Mouse (Mus musculus): ENCODE measurements around the gene Grid2ip.

Grid2ip gene

GRCm38 (mm10) chr5:143421484-143421883 lies 64.3 kb downstream of the Grid2ip start:
- DNase-seq (ENCODE audit: low spot score) = no peak

GRCm38 (mm10) chr5:143422990-143423389 lies 65.9 kb downstream of the Grid2ip start:
- no peak for DNase-seq (ENCODE audit: low spot score)

- DNase-seq (ENCODE audit: low spot score) = peak; percentile 21
Observed at GRCm38 (mm10) chr5:143423899-143424519, 66.9 kb downstream of the Grid2ip start.

GRCm38 (mm10) chr5:143434421-143434820 lies 77.3 kb downstream of the Grid2ip start:
- peak; percentile 53 for DNase-seq (ENCODE audit: low spot score)

- DNase-seq (ENCODE audit: low spot score) = no peak
Observed at GRCm38 (mm10) chr5:143441298-143441697, 84.2 kb downstream of the Grid2ip start.

- DNase-seq (ENCODE audit: low spot score) = no peak
Observed at GRCm38 (mm10) chr5:143441753-143442152, 84.6 kb downstream of the Grid2ip start.

Measured in ovary, postnatal 36 days (tissue).